Mouse (Mus musculus): ENCODE data around the gene Ddt. TPM values are rescaled to one million over a fixed set of nuclear protein-coding genes. Genes with fewer than 3 reads are reported as not detected.

The Ddt gene
- total RNA-seq (2021), result 10 to 100 TPM; 37.8 to 42.2 TPM
- long read RNA-seq, experiment 1, transcript Ddt-201 (3 exons, 649 nt), result major isoform, 7 of 10 reads
- long read RNA-seq, experiment 1, partial matches to known transcripts, result 0 of 10 reads
- long read RNA-seq, experiment 1, other reads (novel, unspliced or antisense), result 3 of 10 reads
- long read RNA-seq, experiment 2, transcript Ddt-201 (3 exons, 649 nt), result major isoform, 21 of 22 reads
- long read RNA-seq, experiment 2, partial matches to known transcripts, result 0 of 22 reads
- long read RNA-seq, experiment 2, other reads (novel, unspliced or antisense), result 0 of 22 reads

DNA sequence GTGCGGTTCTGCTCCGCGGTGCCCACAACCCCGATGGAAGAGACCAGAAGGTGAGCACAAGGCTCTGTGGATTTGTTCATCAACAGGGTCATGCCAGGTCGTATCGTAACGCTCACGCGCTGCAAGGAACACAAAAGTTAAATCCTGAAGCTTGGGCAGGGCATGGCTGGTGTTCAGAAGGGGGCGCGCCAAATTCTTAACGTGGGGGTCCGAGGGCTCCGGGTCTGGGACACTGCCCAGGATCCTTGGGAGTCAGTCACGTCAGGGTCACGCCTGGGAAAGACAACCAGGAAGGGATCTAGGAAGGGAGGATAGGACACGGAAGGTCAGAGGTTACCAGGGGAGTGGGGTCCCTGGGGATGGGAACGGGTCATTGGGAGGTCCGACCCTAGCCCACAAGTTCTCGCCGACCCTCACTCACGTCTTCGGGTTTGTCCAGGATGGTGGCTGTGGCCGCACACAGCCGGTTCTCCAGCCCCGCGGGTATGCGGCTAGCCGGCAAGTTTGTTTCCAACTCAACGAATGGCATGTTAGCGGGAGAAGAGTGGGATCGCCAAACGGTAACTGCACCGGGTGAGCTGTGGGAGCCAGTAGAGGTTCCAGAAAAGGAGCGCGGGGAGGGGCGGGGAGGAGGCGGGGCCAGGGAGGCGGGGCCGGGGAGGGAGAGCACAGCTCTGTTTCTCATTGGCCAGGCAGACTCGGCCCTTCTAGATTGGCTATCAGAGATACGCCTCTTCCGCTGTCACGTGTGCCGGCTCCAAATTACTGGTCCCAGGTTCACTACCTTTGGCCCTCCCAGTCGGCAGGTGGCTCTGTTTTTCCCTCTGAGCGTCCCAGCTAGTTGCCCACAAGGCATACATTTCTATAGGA is at the start of gene Ddt:
Ddt (minus strand) TSS at position 620 of the 870 bp plus-strand sequence.
- DNase-seq (ENCODE audit: low spot score in 2 of 2), result peak; percentile 72 to 82

DNA sequence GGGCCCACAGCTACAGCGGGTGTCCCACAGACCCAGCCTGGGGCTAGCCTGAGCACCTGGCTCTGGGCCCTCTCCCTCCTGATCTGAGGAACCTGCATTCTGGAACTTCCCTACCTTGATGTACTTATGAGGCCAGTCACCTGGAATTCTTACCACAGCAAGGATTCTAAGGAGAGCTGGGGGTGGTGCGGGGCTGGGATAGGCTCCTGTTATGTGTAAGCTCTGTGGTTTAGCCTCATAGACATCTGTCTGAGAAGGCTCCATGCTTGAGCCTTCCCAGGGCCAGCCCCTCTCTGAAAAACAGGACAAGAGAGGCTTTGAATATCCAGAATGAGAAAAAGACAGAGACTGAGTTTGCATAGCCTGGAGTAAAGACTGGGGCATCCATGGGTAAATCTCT is 49.2 kb upstream of the Ddt start, which contains the start of gene Gstt4:
Gstt4 (minus strand) TSS at position 101 of the 400 bp plus-strand sequence.
- DNase-seq (ENCODE audit: low spot score in 2 of 2), result no peak

DNA sequence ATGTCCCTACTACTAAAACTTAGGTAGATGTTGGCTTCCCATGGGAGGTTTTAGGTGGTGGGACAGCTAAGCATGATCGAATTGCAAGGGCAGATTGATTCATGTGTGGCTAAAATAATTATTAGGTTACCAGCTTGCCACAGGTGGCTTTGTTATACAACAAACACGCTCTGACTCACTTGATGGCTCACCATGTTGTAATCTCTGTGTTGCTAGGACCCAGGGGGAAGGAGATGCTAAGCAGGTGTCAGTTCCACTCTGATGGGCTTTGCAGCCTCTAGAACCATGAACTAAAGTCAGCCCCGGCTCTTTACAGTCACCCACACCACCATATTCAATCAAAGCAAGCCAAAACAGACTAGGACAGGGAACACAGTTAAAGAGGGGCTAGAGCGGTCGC is 46.7 kb upstream of the Ddt start:
- DNase-seq (ENCODE audit: low spot score in 2 of 2), result no peak

DNA sequence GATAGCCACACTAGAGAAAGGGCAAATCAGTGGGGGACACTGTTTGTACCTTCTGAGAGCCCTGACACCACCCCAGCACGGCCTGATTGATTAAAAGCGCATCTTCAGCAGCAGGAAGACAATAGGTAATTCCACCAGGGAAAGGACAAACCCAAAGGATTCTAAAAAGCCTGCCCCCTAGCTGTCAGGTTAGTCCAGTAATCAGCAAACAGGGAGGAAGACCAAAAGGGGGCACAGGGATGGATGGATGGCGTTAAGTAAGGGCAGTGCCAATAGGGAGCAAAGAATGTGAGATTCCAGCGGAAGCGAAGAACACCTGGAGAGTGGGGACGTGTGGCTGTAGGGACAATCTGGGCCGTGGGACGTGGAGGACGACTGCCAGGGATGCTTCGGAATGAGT is 45.4 kb upstream of the Ddt start:
- DNase-seq (ENCODE audit: low spot score in 2 of 2), result no peak

DNA sequence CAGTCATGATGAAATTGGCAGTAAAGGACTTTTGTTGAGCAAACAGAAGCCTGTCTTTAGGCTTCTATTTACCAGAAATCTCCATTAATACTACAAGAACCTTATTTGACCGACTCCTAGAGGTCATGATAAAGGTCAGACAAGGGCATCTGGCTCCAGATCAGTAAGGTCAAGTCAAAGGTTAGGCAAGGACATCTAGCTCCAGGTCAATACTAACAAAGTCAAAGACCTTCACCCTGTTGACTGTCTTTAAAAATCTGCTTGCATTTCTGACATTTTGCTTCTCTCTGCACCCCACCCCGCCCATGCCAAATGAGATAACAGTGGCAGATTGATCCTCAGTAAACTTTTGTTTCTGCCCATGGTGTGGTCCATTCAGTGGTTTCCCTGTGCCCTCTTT is 31.0 kb upstream of the Ddt start:
- DNase-seq (ENCODE audit: low spot score in 2 of 2), result no peak

DNA sequence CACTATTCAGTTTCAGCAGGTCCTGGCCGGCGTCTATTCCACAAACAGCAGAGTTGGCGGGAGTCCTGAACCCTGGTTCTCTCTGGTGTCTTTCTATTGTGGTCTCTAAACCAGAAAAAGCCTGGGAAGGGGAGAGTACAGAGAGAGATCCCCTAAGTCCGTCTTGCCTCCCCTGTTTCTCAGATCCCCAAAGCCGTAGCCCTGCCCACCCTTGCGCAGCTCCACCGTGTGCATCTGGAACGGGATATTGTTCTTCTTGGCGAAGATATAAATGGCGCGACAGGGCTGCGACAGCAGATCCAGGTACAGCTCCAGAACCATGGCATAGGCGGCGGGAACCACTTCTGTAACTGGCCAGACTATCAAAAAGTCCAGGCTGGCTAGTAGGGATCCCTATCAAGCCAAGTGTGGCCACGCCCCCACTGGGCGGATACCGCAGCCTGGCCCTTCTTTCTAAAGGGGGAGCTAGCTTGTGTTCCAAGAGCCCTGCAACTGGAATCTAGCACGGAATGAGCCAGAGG is 25.0 kb upstream of the Ddt start, which contains the start of gene Gstt1:
Gstt1 (minus strand) TSS at position 409 of the 521 bp plus-strand sequence.
- peak in 1 of 2 experiments; percentile 9 for DNase-seq (ENCODE audit: low spot score in 2 of 2)

DNA sequence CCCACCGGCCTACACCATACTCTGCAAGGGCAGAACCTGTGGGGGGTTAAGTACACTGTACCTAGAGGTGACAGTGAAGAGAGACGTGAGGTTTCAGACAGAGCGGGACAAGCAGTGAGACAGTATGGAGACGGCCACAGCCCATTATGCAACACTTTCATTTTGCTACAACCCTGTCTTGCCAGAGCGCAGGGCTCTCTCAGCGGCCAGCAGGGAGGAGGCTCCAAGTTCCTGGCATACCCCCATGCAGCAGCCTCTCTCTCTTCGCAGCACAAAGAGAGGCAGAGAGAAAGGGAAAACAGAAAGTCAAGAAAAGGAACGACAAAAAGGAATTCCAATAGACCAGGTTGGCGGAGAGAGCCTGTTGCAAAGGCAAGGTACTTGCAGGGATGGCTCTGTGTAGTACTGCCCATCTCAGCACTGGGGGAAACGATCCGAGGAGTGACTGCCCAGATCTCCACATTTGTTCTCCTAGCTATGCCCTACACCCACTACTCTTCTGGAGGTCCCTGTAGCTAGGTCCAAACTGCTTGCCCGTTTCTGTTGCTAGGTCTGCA is 24.5 kb upstream of the Ddt start:
- DNase-seq (ENCODE audit: low spot score in 2 of 2), result peak; percentile 9 to 39

DNA sequence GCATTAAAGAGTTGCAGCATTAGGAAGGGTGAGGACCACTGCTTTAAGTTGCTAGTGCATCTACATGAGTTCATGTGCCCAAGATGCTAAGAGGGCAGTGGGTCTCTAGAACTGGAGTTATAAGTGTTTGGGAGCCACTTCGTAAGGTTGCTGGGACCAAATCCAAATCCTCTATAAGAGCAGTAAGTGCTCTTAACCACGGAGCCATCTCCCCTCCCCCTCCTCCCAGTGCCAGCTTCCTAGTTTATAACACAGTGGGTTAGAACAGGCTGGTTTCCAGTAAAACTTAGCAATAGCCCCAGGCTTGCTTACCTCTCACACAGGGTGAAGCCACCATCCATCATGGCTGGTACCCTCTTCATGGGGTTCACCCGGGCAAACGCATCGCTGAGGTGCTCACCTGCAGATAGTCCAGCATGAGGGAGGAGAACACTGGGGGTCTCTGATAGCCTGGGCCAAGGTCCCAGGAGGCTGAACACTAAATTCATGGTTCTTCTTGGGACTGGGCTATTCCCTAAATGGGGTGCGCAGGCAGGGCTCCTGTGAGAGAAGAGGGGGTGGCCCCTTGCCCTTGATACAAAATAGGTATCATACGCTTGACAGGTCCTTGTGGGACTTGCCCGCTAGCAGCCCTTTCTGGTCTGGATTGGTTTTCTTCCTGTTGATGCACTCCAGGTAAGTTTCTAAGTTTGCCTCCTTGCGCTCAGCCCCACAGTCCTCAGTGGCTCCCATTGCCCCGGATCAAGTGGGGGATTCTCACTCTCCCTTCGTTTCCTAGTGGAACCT is 23.7 kb upstream of the Ddt start:
- DNase-seq (ENCODE audit: low spot score in 2 of 2), result no peak

DNA sequence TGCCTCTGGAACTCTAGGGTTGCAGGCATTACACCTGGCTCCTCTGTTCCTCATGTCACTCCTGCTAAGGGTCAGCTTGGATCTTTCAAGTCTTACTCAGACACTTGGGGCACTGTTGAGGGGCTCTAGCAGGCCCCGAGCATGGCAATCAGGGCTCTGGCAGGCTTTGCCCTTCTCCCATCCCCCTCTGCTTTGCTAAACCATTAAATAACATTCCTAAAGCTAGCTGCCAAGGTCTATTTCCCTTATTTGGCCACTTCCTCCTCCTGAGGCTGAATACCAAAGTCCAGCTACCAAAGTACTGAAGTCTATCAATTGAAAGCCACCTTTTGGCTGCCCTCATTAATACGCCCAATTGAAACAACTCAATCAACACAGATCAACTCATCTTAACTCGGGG is 21.7 kb upstream of the Ddt start:
- no peak for DNase-seq (ENCODE audit: low spot score in 2 of 2)

DNA sequence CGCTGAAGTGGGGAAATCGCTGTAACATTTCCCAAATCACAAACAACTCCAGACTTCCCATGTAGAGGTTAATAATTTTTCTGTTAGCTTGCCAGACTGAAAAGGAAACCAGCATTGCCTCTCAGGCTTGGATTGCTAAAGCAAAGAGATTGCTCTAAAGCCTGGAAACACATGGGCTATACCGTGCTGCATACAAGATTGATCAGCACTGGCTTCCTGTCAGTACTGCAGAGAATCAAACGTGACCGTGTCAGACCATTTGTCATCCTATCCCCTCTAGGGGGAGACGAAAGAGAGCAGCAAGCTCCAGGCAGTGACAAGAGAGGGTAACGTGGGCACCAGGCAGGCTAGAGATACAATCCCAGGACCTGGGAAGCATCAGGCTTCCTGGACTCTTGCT is 17.6 kb upstream of the Ddt start:
- DNase-seq (ENCODE audit: low spot score in 2 of 2), result no peak

DNA sequence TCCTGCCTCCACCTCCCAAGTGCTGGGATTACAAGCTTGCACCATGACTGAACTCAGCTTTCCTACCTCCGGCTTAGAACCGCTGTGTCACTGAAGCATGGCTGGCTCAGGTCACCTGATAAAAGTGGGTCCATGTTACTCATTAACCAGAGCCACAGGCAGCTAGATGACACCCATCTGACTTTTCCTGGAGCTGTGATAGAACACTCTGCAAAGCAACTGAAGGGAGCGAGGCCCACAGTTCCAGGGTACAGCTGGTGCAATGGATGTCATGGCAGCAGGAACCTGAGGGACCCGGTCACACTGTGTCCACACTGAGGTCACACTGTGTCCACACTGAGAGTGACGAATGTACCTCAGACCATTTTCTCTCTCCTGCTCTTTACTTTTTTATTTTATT is 16.6 kb upstream of the Ddt start:
- no peak for DNase-seq (ENCODE audit: low spot score in 2 of 2)

DNA sequence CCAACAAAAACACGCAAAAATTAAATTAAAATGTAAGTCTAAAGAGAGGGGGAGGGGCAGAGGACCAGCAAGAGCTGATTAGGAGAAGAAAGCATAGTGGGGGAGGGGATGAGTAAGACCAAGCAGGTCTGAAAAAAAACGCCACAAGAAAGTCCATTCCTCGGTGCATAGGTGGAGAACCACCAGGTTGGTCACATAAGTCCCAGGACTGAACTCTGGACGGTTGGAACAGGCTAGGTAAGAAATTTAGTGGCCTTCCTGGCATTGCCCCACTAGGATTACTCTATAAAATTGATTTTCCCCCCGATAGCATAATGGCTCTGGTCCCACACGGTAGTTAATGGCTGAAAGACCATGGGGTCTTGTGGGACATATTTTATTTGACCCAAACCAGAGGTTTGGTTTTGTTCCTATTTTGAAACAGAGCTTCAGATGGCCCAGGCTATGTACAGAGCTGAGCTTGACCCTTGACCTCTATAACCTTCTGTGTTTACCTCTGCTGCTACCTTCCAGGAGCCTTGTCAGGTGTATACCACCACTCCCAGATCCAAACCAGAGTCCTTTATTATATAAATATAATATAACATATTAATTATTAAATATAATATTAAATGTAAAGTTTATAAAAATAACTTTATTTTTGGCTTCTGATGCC is 16.0 kb upstream of the Ddt start:
- DNase-seq (ENCODE audit: low spot score in 2 of 2), result no peak

DNA sequence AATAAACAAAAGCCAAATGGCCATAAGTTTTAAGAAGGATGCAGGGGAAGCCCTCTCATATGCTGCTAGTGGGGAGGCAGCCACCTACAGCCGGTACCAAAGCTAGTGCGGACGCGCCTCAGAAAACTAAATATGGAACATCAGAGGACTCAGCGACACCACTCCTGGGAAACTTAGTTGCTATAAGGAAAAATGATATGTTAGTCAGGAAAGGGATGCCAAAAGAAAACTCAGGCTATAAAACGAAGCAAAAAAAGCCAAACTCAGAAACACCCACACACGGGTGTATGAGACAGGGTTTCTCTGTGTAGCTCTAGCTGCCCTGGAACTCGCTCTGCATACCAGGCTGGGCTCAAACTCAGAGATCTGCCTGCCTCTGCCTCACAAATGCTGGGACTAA is 15.1 kb upstream of the Ddt start:
- no peak for DNase-seq (ENCODE audit: low spot score in 2 of 2)

DNA sequence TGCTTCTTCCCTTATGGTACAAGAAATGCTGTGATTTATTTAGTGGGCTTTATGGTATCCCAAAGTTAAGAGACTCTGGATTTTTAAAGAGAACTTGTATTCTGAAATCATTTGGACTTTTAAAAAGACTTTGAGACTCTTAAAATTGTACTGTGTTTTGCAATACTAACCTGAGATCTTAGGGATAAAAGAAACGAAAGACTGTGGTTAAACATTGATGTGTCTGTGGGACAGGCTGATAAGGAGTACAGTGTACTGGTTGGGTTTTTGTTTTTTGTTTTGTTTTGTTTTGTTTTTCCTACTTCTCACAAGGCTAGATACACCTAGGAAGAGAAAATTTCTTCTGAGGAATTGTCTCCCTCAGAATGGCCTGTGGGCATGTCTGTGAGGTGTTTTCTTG is 12.2 kb upstream of the Ddt start:
- DNase-seq (ENCODE audit: low spot score in 2 of 2), result no peak

DNA sequence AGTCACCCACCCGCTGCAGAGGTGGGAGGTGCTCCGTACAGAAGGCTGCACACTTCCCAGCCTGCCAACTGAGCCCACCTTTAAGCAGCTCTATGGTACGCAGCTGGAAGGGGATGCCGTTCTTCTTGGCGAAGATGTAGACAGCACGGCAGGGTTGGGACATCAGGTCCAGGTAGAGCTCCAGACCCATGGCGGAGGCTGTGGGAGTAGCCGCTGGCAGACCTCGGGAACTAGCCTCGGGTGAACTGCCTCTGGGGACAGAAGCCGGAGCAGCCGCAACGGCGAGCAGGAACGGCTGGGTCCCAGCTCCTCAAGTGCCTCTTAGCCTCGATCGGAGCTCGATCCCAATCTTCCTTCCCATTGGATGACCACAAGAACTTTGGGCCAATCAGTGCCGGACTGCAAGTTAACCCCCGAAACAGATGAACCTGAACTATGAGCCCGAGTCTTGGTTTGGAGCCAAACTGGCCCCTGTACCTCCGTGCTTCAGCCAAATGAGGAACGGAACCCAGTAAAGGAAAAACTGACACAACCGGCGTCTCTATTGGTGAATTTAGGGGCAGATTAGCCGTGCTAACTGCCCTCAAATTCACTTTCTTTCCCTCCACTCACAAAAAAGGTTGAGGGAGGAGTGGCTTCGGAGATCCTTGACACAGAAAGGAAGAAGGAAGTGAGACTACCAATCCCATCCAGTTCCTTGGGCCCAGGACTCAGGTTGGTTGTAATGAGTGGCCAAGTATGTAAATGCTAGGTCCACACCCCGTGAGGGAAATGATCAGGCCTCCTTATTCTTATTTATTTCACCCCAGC is 7.8 kb upstream of the Ddt start, which contains the start of the genes Gm20441 and Gstt3:
Gm20441 (minus strand) TSS at position 186 of the 810 bp plus-strand sequence.
Gstt3 (minus strand) TSS at position 646 of the 810 bp plus-strand sequence.
- DNase-seq (ENCODE audit: low spot score in 2 of 2), result peak in 1 of 2 experiments; percentile 8

DNA sequence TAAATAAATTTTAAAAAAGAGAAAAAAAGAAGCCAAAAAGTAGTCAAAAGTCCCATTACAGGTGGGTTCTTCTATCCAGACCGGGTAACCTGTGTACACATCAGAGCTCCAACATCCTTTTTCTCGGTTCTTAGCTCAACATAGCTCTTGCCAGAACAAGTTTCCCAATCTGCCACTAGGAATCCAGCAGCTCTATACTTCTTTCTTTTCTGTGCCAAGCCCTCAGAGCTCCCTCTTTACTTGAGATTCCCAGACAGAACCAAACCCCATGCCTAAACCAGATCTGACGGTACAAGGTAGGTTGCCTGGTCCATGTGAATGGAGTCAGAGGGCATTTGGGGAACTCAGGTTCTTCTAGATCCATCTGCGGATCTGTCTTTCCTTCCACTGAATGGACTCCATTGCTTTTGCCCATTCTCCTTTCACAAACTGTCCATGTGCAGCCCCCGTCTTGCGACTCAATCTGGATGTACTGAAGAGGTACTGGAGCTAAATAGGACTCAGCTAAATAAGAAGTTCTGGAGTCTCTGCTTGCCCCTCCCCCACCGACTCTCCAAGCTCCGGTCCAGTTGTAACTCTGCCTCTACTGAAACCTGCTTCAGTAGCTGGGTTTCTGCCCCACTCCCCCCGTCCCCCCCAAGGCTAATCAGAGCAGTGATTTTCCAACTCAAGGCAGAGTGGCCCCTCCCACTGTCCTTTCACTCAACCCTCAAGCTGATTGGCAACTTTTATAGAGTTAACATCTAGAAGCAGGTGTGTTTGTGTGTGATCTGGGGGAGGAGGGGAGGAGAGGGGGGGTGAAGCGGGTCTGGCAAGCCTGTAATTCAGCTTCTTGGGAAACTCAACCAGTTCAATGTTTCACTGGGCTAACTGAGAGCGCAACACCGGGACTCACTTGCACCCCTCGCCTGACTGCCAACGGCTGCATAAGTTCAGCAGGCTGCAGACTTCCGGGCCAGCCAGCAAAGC is 6.3 kb upstream of the Ddt start:
- DNase-seq (ENCODE audit: low spot score in 2 of 2), result no peak

DNA sequence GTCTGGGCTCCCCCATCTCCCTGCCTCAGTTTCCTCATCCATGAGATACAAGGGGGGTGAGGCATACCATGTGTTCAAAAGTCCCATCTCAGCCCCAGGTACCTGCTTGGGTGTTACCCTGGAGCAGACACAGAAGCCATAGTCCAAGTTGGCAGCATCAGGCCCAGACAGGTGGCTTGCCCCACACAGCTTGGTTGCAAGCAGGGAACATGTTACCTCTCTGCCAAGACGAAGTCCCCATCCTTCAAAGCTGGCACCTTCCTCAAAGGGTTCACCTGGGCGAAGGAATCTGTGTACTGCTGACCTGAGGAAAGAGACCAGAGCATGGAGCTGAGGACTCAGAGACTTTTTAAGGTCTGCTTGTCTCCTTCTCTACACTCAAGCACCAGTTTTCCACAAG is 4.7 kb upstream of the Ddt start:
- no peak for DNase-seq (ENCODE audit: low spot score in 2 of 2)

DNA sequence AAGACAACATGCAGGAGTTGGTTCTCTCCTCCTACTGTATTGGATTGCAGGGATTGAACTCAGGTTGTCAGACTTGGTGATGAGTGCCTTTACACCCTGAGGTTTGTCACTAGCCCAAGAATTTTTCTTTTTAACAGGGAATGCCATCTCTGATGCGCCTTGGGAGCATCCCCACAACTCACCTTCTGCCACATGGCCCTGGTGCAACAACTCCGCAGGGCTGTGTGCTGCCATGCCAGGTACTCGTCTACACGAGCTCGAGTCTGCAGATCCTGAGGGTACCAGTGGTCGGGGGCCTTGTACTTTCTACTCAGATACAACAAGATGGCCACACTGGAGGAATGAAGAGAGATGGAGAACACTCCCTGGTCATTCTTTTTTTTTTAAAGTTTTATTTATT is 3.3 kb upstream of the Ddt start:
- DNase-seq (ENCODE audit: low spot score in 2 of 2), result no peak
